In the genomic region with DNA sequence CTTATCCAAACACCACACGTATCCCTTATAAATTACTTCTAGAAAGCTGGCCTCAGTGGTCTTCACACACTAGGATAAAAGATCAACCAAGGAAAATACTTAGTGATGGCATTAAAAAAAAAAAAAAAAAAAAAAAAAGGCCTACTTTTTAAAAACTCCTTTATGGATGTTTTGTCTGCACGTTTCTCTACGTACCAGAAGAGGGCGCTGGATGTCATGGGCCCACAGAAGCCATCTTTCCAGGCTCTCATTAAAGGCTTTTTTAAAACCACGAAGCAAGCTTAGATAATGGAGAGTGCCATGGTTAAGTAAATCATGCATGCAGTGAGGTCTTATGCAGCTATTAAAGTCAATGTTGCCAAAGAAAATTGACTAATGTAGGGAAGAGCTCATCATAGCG, we compare ENCODE assay signal across 14 mouse cellular contexts. TPM values are rescaled to one million over a fixed set of nuclear protein-coding genes. Genes with fewer than 3 reads are reported as not detected.
DNase-seq lines count a peak whose midpoint lies in the region; ATAC-seq and TF ChIP-seq lines count a peak whose summit lies in the region.
"Had no signal": no experiment of that assay in that cellular context is flagged by ENCODE, and none has a peak within 500 bp of the region (broad histone marks: within the 10 kb centered on the region; RNA-seq: fewer than 3 reads in every experiment).

No protein-coding gene starts in this region.

- H3K79me2 ChIP-seq in heart, adult 2 months (replicated peaks; ENCODE audit: control insufficient read depth, insufficient read depth, low read length): no peaks in the 10 kb centered on the region

- no peak for DNase-seq in heart, adult 2 months
- no peak for DNase-seq in heart, adult 9 months (ENCODE audit: low spot score in 2 of 2)
- peak; percentile 34 for DNase-seq in midbrain, embryonic 14.5 days
- no peak for DNase-seq in midbrain, embryonic 11.5 days (ENCODE audit: low spot score, missing footprints)
- DNase-seq in ZHBTc4 (ENCODE audit: low read depth, low spot score): peak; percentile 46
- no peak for DNase-seq in stomach, postnatal 0 days (ENCODE audit: low spot score)
- DNase-seq in neural tube, embryonic 10.5 days (ENCODE audit: extremely low spot score, low spot score): no peak
- DNase-seq in hindbrain, embryonic 14.5 days (ENCODE audit: low spot score): no peak
- DNase-seq: gastrocnemius, postnatal 25 days; kidney, postnatal 4 days; lung, adult 18-20 months; thymus, adult 2 months had no signal

- peak; percentile 42 for TF ChIP-seq CTCF in heart, adult 2 months (IDR thresholded peaks at IDR 0.05)
- peak; percentile 65 for TF ChIP-seq CTCF in stomach, postnatal 0 days (IDR thresholded peaks at IDR 0.05; ENCODE audit: low read depth)

- no peak for TF ChIP-seq EP300 in heart, adult 2 months (IDR thresholded peaks at IDR 0.05; ENCODE audit: insufficient read depth, low read depth, low read length)
- TF ChIP-seq EP300 in stomach, postnatal 0 days (optimal IDR thresholded peaks at IDR 0.05): no peak

- WGBS in heart, adult 2 months: 40% methylated on average over 6 of the region's 6 CpGs
- WGBS in midbrain, embryonic 14.5 days: 28% methylated on average over 6 of the region's 6 CpGs
- WGBS in midbrain, embryonic 11.5 days: 28% methylated on average over 6 of the region's 6 CpGs
- 29% methylated on average over 6 of the region's 6 CpGs for WGBS in stomach, postnatal 0 days
- 21% methylated on average over 6 of the region's 6 CpGs for WGBS in hindbrain, embryonic 14.5 days

- H3K4me3 ChIP-seq in heart, adult 2 months: no peak overlapping the region
- H3K4me3 ChIP-seq in midbrain, embryonic 14.5 days (replicated peaks; ENCODE audit: low read depth, low read length): no peak overlapping the region
- H3K4me3 ChIP-seq in midbrain, embryonic 11.5 days (ENCODE audit: low read depth, low read length): no peak overlapping the region
- H3K4me3 ChIP-seq in stomach, postnatal 0 days (ENCODE audit: low read depth, low read length): no peak overlapping the region
- H3K4me3 ChIP-seq in hindbrain, embryonic 14.5 days (replicated peaks; ENCODE audit: low read length): no peak overlapping the region
- H3K4me3 ChIP-seq: midbrain, embryonic 12.5 days; neural tube, embryonic 12.5 days had no signal

- H3K27me3 ChIP-seq in heart, adult 2 months (ENCODE audit: control insufficient read depth, insufficient read depth, low read length): no peaks in the 10 kb centered on the region
- no peaks in the 10 kb centered on the region for H3K27me3 ChIP-seq in midbrain, embryonic 14.5 days (ENCODE audit: control insufficient read depth, insufficient read depth, low read length)
- H3K27me3 ChIP-seq in midbrain, embryonic 11.5 days (ENCODE audit: control insufficient read depth, insufficient read depth, low read length): no peaks in the 10 kb centered on the region
- H3K27me3 ChIP-seq in stomach, postnatal 0 days (ENCODE audit: control insufficient read depth, insufficient read depth, low read length): no peaks in the 10 kb centered on the region
- no peaks in the 10 kb centered on the region for H3K27me3 ChIP-seq in hindbrain, embryonic 14.5 days (ENCODE audit: control insufficient read depth, insufficient read depth, low read length)
- H3K27me3 ChIP-seq: midbrain, embryonic 12.5 days; neural tube, embryonic 12.5 days had no signal

- intact Hi-C loops in heart, adult 2 months (cut with DNase I): no loop called here

- TF ChIP-seq POLR2A in heart, adult 2 months (IDR thresholded peaks at IDR 0.05; ENCODE audit: insufficient read depth, low read depth, low read length): no peak

- H3K4me1 ChIP-seq in heart, adult 2 months (ENCODE audit: control insufficient read depth, insufficient read depth, low read length): peaks cover 2% of the 10 kb centered on the region; the same call in 1 of the 2 replicates
- 0 out of 2 replicates have a peak, but pooled peaks cover 11% of the 10 kb centered on the region for H3K4me1 ChIP-seq in midbrain, embryonic 14.5 days (ENCODE audit: control insufficient read depth, insufficient read depth, low read length)
- peaks cover 10% of the 10 kb centered on the region for H3K4me1 ChIP-seq in midbrain, embryonic 11.5 days (ENCODE audit: control insufficient read depth, insufficient read depth, low read length)
- no peaks in the 10 kb centered on the region for H3K4me1 ChIP-seq in stomach, postnatal 0 days (replicated peaks; ENCODE audit: control insufficient read depth, insufficient read depth)
- no peaks in the 10 kb centered on the region; the same call in none of the 2 replicates for H3K4me1 ChIP-seq in hindbrain, embryonic 14.5 days (replicated peaks; ENCODE audit: control insufficient read depth, insufficient read depth, low read length)

- H3K27ac ChIP-seq in heart, adult 2 months: no peak overlapping the region
- no peak overlapping the region for H3K27ac ChIP-seq in midbrain, embryonic 14.5 days (replicated peaks; ENCODE audit: low read depth, low read length)
- no peak overlapping the region for H3K27ac ChIP-seq in midbrain, embryonic 11.5 days (ENCODE audit: low read depth, low read length)
- H3K27ac ChIP-seq in stomach, postnatal 0 days (replicated peaks): no peak overlapping the region
- H3K27ac ChIP-seq in hindbrain, embryonic 14.5 days: no peak overlapping the region
- H3K27ac ChIP-seq: midbrain, embryonic 12.5 days; neural tube, embryonic 12.5 days had no signal

- no peak overlapping the region for H3K9ac ChIP-seq in heart, adult 2 months (ENCODE audit: low read depth, low read length)
- no peak overlapping the region for H3K9ac ChIP-seq in midbrain, embryonic 14.5 days (replicated peaks; ENCODE audit: low read length)
- H3K9ac ChIP-seq in midbrain, embryonic 11.5 days (ENCODE audit: low read length): no peak overlapping the region
- H3K9ac ChIP-seq in stomach, postnatal 0 days (ENCODE audit: low read length): no peak overlapping the region
- H3K9ac ChIP-seq in hindbrain, embryonic 14.5 days: no peak overlapping the region
- H3K9ac ChIP-seq: midbrain, embryonic 12.5 days; neural tube, embryonic 12.5 days had no signal

- no peak for ATAC-seq in midbrain, embryonic 14.5 days (ENCODE audit: low FRiP score, low TSS enrichment)
- no peak for ATAC-seq in midbrain, embryonic 11.5 days (ENCODE audit: low FRiP score)
- ATAC-seq in stomach, postnatal 0 days (ENCODE audit: low FRiP score, low TSS enrichment): no peak
- no peak for ATAC-seq in hindbrain, embryonic 14.5 days (ENCODE audit: low FRiP score)

- H3K36me3 ChIP-seq in heart, adult 2 months (ENCODE audit: control insufficient read depth, insufficient read depth, low read length): no peaks in the 10 kb centered on the region
- no peaks in the 10 kb centered on the region for H3K36me3 ChIP-seq in midbrain, embryonic 14.5 days (ENCODE audit: control insufficient read depth, insufficient read depth, low read length)
- H3K36me3 ChIP-seq in midbrain, embryonic 11.5 days (ENCODE audit: control insufficient read depth, insufficient read depth, low read length): no peaks in the 10 kb centered on the region
- no peaks in the 10 kb centered on the region for H3K36me3 ChIP-seq in stomach, postnatal 0 days (ENCODE audit: control insufficient read depth, insufficient read depth, low read length)
- no peaks in the 10 kb centered on the region for H3K36me3 ChIP-seq in hindbrain, embryonic 14.5 days (replicated peaks; ENCODE audit: control insufficient read depth, insufficient read depth)
- H3K36me3 ChIP-seq: midbrain, embryonic 12.5 days; neural tube, embryonic 12.5 days had no signal

- H3K4me2 ChIP-seq in midbrain, embryonic 14.5 days (ENCODE audit: low read length): no peak overlapping the region
- no peak overlapping the region for H3K4me2 ChIP-seq in midbrain, embryonic 11.5 days
- H3K4me2 ChIP-seq in stomach, postnatal 0 days (replicated peaks; ENCODE audit: low read depth): no peak overlapping the region
- H3K4me2 ChIP-seq in hindbrain, embryonic 14.5 days (replicated peaks): no peak overlapping the region
- H3K4me2 ChIP-seq: midbrain, embryonic 12.5 days; neural tube, embryonic 12.5 days had no signal

- H3K9me3 ChIP-seq in midbrain, embryonic 14.5 days (ENCODE audit: control insufficient read depth, low read length): no peaks in the 10 kb centered on the region
- no peaks in the 10 kb centered on the region for H3K9me3 ChIP-seq in midbrain, embryonic 11.5 days (ENCODE audit: control insufficient read depth, low read length)
- no peaks in the 10 kb centered on the region for H3K9me3 ChIP-seq in stomach, postnatal 0 days (ENCODE audit: control insufficient read depth, low read length)
- no peaks in the 10 kb centered on the region for H3K9me3 ChIP-seq in hindbrain, embryonic 14.5 days (ENCODE audit: control insufficient read depth, low read length)
- H3K9me3 ChIP-seq: midbrain, embryonic 12.5 days; neural tube, embryonic 12.5 days had no signal

RNA-seq across cellular contexts. Expression of a gene that starts 6.3 kb away (rescaled TPM):
- total RNA-seq in heart, adult 2 months (2021): 10 to 100 TPM; 27.4 to 29.7 TPM
- 26.8 and 35.8 TPM in 2 replicates for polyA plus RNA-seq in heart, adult 2 months (2012; rRNA removed)
- 76.9 and 92.5 TPM in 2 replicates for polyA plus RNA-seq in midbrain, embryonic 14.5 days (2014; fragmentation: Nextera tagmentation; extraction: Ambion mirVana)
- polyA plus RNA-seq in midbrain, embryonic 11.5 days (2014; fragmentation: Nextera tagmentation; extraction: Ambion mirVana): 137 and 139 TPM in 2 replicates
- 28.1 and 29.2 TPM in 2 replicates for polyA plus RNA-seq in stomach, postnatal 0 days (2015; fragmentation: Nextera tagmentation; extraction: Ambion mirVana)
- 90.0 and 99.7 TPM in 2 replicates for polyA plus RNA-seq in hindbrain, embryonic 14.5 days (2014; fragmentation: Nextera tagmentation; extraction: Ambion mirVana)

RNA-seq across cellular contexts. Expression of a gene that starts 30.8 kb away (rescaled TPM):
- total RNA-seq in heart, adult 2 months (2021): 1 to 10 TPM; 3.5 to 3.8 TPM
- 3.2 and 4.1 TPM in 2 replicates for polyA plus RNA-seq in heart, adult 2 months (2012; rRNA removed)
- polyA plus RNA-seq in midbrain, embryonic 14.5 days (2014; fragmentation: Nextera tagmentation; extraction: Ambion mirVana): 13.3 and 14.7 TPM in 2 replicates
- polyA plus RNA-seq in midbrain, embryonic 11.5 days (2014; fragmentation: Nextera tagmentation; extraction: Ambion mirVana): 35.3 and 41.9 TPM in 2 replicates
- polyA plus RNA-seq in stomach, postnatal 0 days (2015; fragmentation: Nextera tagmentation; extraction: Ambion mirVana): 23.7 and 24.1 TPM in 2 replicates
- polyA plus RNA-seq in hindbrain, embryonic 14.5 days (2014; fragmentation: Nextera tagmentation; extraction: Ambion mirVana): 15.3 and 15.7 TPM in 2 replicates

RNA-seq across cellular contexts. Expression of a gene that starts 47.7 kb away (rescaled TPM):
- not detected for total RNA-seq in heart, adult 2 months (2021)
- polyA plus RNA-seq in heart, adult 2 months (2012; rRNA removed): not detected in 2 replicates
- 37.2 and 44.6 TPM in 2 replicates for polyA plus RNA-seq in midbrain, embryonic 14.5 days (2014; fragmentation: Nextera tagmentation; extraction: Ambion mirVana)
- polyA plus RNA-seq in midbrain, embryonic 11.5 days (2014; fragmentation: Nextera tagmentation; extraction: Ambion mirVana): 33.6 and 34.4 TPM in 2 replicates
- polyA plus RNA-seq in stomach, postnatal 0 days (2015; fragmentation: Nextera tagmentation; extraction: Ambion mirVana): 0.47 and 0.59 TPM in 2 replicates
- polyA plus RNA-seq in hindbrain, embryonic 14.5 days (2014; fragmentation: Nextera tagmentation; extraction: Ambion mirVana): 32.5 and 41.1 TPM in 2 replicates
- total RNA-seq: gastrocnemius, postnatal 25 days had no signal

RNA-seq across cellular contexts. Expression of a gene that starts 53.8 kb away (rescaled TPM):
- 1 to 10 TPM; 4.6 to 4.8 TPM for total RNA-seq in heart, adult 2 months (2021)
- polyA plus RNA-seq in heart, adult 2 months (2012; rRNA removed): 7.8 and 13.4 TPM in 2 replicates
- polyA plus RNA-seq in midbrain, embryonic 14.5 days (2014; fragmentation: Nextera tagmentation; extraction: Ambion mirVana): 3.6 and 4.8 TPM in 2 replicates
- polyA plus RNA-seq in midbrain, embryonic 11.5 days (2014; fragmentation: Nextera tagmentation; extraction: Ambion mirVana): 24.3 and 25.1 TPM in 2 replicates
- 18.9 and 26.4 TPM in 2 replicates for polyA plus RNA-seq in stomach, postnatal 0 days (2015; fragmentation: Nextera tagmentation; extraction: Ambion mirVana)
- 3.2 and 5.0 TPM in 2 replicates for polyA plus RNA-seq in hindbrain, embryonic 14.5 days (2014; fragmentation: Nextera tagmentation; extraction: Ambion mirVana)

RNA-seq across cellular contexts. Expression of a gene that starts 59.7 kb away (rescaled TPM):
- total RNA-seq in heart, adult 2 months (2021): 10 to 100 TPM; 47.6 to 60.6 TPM
- polyA plus RNA-seq in heart, adult 2 months (2012; rRNA removed): 61.3 and 72.4 TPM in 2 replicates
- 26.1 and 27.5 TPM in 2 replicates for polyA plus RNA-seq in midbrain, embryonic 14.5 days (2014; fragmentation: Nextera tagmentation; extraction: Ambion mirVana)
- polyA plus RNA-seq in midbrain, embryonic 11.5 days (2014; fragmentation: Nextera tagmentation; extraction: Ambion mirVana): 15.8 and 19.5 TPM in 2 replicates
- 59.3 and 70.0 TPM in 2 replicates for polyA plus RNA-seq in stomach, postnatal 0 days (2015; fragmentation: Nextera tagmentation; extraction: Ambion mirVana)
- polyA plus RNA-seq in hindbrain, embryonic 14.5 days (2014; fragmentation: Nextera tagmentation; extraction: Ambion mirVana): 29.2 and 30.8 TPM in 2 replicates

Comparison
In these comparisons a context has a peak if more than half of its experiments do, and no peak if none do; other contexts are left out.
1. DNase-seq: peak in midbrain, embryonic 14.5 days (single experiment) and ZHBTc4 (single experiment); none in heart, adult 2 months (0 of 2), heart, adult 9 months (0 of 2), midbrain, embryonic 11.5 days (single experiment), stomach, postnatal 0 days (single experiment), neural tube, embryonic 10.5 days (single experiment) and hindbrain, embryonic 14.5 days (single experiment).
2. RNA of a gene that starts 47.7 kb away (polyA plus RNA-seq): 37.2 to 44.6 TPM in midbrain, embryonic 14.5 days, 33.6 to 34.4 TPM in midbrain, embryonic 11.5 days and 32.5 to 41.1 TPM in hindbrain, embryonic 14.5 days; 0.47 to 0.59 TPM in stomach, postnatal 0 days and not detected in heart, adult 2 months; every median in the first group is over 10 times any median in the second.